Mouse (Mus musculus): ENCODE measurements around the gene Zfp936.
"Not testable (repeated sequence)": the region's sequence is repeated elsewhere in the genome, so short reads cannot be mapped to it uniquely, and the experiment has no call there.

DNA sequence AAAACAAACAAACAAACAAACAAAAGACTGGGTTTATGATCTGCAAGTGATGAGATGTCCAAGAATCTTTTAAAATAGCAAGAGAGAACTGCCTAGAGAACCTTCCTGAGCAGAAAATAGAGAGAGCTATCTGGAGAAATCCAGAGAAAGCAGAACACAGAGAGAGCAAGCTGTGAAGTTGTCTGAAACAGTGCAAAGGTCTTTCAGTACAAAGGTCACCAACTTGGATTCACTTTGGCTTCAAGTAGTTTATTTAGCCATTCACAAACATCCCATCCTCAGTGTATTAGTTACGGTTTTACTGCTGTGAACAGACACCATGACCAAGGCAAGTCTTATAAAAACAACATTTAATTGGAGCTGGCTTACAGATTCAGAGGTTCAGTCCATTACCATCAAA is 53.8 kb downstream of the Zfp936 start:
- not testable (repeated sequence) for TF ChIP-seq POLR2A (IDR thresholded peaks at IDR 0.05; ENCODE audit: control insufficient read depth, low read depth, low read length); CTCF (IDR thresholded peaks at IDR 0.05; ENCODE audit: control insufficient read depth, insufficient read depth, insufficient replicate concordance, low read depth, low read length)

Measured in testis, adult 2 months (tissue).